Mouse (Mus musculus): ENCODE measurements around the gene Rpl35a.
"Not testable (repeated sequence)": the region's sequence is repeated elsewhere in the genome, so short reads cannot be mapped to it uniquely, and the experiment has no call there.

Gene Rpl35a

DNA sequence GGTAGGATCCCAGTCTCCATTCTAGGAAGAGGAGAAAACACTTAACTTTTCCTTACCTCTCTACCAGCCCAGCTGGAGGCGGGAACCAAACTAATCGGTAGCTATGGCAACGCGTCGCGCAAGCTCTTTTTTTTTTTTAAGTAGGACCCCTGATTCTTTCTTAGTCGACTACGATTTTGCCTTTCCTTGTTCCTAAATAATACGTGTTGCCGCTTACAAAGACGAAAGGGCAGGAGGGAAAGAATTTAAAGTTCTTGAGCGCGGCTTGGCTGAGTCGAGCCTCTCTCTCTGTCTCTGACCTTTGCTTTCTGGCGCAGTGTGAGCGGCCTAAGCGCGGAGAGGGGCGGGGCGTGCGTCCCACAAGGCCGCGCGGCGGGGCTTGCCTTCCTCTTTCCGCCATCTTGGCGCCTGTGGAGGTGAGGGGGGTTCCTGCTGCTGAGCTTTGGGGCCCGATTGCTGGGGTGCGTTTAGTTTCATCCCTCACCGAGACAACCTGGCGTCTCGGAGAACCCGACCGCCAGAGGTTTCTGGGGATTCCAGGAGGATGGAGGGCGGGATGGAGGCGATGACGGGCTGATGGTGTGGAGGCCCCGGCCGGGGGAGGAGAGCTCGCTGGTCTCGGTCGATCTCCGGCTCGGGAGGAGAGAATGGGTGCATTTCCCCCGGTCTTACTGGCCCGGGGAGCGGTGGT, at the start of gene Rpl35a, which contains the start of gene Iqcg:
Gene Rpl35a (plus strand): TSS at position 359 of the 691 bp plus-strand sequence.
Gene Iqcg (minus strand): TSS at position 124 of the 691 bp plus-strand sequence.
- DNase-seq (ENCODE audit: low spot score in 2 of 2) = peak; percentile 77 to 86

DNA sequence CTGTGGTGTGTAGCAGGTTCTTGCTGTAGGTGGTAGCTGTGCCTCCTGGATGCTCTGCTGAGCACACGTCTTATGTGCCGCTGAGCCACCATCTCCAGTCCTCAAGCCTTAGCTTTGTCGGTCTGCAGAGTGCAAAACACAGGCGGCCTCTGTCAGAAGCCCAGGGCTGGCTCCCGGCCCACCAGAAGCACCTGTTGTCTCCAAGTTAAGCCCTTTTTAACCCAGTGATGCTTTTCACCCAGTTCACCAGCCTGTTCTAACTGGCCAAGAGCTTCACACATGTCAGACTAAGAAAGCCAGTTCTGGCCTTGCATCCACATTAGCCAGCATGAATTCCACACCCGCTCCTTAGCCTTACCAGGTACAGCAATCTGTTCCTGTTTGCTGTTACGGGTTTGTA, 49.4 kb upstream of the Rpl35a start:
- DNase-seq (ENCODE audit: low spot score in 2 of 2) = no peak

DNA sequence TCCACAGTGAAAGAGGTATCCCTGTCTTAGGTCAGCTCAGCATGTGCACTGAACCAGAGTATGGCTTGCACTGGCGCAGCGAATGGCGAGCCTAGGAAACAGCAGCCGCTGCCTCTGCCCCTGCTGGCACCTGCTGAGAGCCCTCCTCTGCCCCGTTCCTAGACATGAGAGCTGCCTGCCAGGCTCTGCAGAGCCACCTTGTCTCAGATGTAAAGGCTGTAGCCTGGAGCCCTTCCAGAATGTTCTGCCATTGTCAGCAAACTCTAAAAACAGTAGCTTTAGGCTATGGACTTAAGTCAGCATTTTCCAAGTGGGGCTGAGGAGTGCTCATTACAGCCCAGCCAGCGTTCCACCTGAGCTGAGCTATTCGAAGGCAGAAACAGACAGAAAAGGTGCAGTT, 48.8 kb upstream of the Rpl35a start:
- DNase-seq (ENCODE audit: low spot score in 2 of 2) = no peak

DNA sequence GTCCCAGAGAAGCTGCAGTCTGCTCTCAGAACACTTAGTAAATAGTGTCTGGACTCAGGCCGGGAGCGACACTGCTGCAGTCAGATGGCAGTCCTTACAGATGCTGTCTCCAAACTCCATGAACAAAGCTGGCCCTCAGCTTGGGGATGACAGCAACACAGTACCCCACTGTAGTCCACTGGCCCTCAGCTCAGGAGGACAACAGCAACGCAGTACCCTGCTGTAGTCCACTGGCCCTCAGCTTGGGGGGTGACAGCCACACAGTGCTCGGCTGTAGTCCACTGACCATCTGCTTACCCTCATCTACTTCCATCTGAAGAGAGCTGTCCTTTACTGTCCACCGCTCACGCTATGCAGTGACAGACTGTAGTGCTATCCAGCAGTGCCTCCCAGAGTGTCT, 46.1 kb upstream of the Rpl35a start:
- no peak for DNase-seq (ENCODE audit: low spot score in 2 of 2)

DNA sequence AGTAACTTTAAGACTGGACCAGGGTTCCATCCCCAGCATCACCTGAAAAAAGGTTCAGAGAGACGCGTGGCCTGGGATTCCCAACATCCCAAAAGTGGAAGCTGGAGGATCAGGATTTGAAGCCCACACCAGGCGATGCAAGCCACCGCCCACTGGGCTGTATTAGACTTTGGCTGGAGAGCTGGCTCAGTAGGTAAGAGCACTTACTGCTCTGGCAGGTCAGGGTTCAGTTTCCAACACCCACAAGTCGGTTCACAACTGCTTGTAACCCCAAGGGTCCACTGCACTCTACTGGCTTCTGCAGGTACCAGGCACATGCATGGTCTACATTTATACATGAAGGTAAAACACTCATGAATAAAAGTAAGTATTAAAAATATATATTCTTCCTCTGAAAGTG, 42.5 kb upstream of the Rpl35a start:
- DNase-seq (ENCODE audit: low spot score in 2 of 2) = no peak

DNA sequence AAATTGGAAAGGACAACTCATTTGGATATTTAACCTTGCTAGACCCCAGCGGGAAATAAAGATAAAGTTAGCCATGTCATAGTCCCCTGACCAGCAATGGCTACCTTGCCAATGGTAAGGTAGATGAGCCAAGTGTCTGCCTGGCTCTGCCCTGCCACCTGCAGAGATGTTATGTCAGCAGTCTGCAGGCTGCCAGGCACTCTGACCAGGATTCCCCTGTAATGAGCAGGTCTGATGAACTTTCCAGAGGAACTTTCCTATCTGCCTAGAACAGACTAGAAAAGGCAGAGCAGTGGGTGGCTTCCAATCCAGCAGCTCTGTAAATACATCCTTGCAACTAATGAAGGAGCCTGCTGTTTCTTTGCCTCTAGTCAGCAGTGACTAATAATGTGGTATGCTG, 41.3 kb upstream of the Rpl35a start:
- no peak for DNase-seq (ENCODE audit: low spot score in 2 of 2)

DNA sequence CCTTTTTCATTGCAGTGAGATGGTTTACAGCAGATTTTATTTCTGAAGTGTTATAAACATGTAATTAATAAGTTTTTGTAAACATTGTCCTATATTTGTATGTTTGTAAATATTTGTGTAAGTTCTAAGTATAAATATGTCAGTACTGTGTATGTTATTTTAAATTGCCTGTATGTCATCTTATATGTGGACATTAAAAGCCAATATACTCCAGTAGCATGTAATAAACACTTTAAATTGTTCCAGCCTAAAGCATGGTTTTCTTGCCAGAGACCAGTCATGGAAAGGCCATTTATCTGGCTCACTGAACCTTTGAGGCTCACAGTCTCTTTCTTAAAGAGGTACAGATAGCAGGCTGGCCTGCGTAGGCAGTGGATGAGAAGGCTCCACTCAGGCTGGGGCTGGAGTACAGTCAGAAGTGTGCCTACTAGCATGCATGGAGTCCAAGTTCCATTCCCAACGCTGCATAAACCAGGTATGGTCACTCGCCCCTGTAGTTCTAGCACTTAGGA, 40.8 kb upstream of the Rpl35a start:
- DNase-seq (ENCODE audit: low spot score in 2 of 2) = no peak

DNA sequence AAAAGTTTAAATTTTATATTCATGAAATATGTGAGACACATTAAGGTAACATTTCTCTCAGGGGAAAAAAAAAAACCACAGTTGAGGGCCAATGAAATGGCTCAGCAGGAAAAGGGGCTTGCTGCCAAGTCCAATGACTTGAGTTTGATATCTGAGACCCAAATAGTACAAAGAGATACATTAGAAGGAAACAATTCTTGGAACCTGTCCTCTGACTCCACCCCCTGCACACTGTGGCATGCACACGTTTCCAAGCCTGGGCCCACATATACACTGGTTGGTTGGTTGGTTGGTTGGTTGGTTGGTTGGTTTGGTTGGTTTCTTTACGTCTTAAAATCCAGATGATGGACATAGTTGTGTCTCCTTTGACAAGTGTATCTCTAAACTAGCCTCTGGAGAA, 40.3 kb upstream of the Rpl35a start:
- no peak for DNase-seq (ENCODE audit: low spot score in 2 of 2)

DNA sequence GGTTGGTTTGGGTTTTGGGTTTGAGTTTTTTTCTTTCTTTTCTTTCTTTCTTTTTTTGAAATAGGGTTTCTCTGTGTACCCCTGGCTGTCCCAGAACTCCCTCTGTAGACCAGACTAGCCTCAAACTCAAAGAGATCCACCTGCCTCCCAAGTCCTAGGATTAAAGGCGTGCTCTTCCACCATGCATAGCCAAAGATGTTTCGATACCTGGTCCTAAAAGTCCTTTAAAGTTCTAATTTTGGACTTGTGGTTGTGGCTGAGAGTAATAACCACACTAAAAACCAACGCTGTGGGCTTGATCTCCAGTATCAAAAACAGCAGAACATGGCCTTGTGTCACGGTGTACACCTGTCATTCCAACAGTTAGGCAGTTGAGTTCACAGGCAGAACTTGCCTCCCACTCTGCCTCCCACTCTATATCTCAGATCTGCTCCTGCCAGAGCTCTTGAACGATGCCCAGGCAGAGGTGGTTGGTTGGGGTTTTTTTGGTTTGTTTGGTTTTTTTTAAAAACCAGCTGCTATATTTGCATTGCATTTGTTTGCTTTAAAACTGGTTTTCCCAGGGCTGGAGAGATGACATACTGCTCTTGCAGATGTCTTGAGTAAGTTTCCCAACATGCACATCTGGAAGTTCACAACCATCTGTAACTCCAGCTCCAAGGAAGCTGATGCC, 38.4 kb upstream of the Rpl35a start:
- no peak for DNase-seq (ENCODE audit: low spot score in 2 of 2)

DNA sequence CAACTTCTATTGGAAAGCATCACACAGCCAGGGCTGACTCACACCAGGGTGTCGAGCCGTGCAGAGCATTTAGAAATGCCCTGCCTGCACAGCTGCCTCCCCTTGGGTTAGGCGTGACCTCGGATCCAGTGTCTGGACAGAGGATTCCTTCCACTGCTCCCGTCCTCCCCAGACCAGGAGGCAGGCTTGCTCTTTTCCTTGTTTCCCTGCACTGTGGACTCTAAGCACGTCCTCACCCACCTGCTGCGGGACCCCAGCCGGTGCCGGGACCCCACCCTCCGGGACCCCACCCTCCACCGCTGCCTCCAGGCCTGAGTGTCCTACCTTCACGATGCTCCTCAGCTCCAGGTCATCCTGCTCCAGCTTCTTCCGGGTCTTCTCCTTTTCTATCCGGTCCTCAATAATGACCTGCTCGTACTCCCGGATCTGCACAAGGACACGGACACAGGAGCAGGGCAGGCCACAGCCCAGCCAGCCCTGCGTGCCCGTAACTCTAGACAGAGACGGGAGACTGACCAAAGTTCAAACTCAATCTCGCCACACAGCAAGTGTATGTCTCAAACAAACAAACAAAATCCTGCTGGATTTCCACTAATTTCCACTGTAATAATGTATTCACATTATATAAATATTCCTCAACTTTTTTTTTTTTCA, 37.0 kb upstream of the Rpl35a start:
- DNase-seq (ENCODE audit: low spot score in 2 of 2) = no peak

DNA sequence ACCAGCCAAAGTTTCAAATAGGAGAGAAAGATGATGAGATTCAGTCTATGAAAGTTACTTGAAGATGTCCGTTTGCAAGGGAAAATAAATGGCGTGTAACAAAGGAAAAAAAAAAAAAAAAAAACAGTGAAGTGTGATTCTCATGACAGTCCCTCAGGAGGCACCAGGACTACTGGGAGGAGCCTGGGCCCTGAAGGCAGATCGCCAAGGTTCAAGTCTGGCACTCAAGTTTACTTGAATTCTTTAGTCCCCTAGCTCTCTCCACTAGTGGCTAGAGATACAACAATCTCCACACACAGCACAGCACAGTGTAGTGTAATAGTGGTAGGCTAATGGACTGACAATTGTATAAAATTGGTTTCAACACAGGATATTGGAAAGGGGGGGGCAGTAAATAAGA, 34.9 kb upstream of the Rpl35a start:
- DNase-seq (ENCODE audit: low spot score in 2 of 2) = no peak

DNA sequence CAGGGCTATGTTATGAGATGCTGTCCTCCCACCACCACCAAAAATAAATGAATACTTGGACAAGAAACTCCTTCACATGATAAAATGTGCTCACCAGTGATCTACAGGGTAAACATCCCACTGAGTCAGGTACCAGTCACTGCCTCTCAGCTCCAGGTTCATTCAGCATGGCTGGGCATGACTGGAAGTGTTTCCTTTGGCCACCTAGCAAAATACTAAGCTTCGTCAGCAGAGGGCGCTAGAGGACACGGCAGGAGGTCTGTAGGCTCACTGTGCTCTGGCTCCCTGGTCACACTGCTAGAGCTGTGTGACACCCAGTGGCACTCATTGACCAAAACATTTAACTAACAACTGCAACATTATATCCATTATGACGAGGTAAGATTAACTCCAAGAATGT, 32.5 kb upstream of the Rpl35a start:
- DNase-seq (ENCODE audit: low spot score in 2 of 2) = peak; percentile 57 to 81

DNA sequence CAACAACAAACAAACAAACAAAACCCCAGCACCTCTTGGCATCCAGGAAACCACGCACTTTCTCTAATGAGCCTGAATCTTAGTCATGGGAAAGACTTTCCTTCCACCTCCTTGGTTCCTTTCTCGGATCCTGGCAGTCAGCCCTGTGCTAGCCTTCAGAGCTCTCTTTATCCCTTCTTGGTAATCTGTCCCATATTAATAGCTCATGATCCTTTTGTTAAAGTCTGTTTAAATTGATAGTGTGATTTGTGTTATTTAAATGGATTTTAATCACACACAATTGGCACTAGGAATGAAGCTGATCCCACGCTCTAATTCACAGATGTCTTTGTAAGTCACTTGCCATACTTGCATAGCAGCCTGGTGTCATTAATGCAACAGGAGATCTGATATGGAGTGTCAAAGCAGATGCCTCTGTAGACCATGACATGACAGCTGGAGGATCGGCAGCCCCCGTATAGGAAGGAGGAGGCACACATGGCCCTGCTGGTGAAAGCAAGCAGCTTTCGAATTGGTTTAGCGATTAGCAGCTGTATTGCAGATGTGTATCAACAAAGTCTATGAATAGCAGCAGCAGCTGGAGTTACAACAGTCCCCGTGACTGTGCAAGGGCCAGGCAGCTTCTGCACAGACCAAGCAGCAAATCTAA, 31.7 kb upstream of the Rpl35a start:
- no peak for DNase-seq (ENCODE audit: low spot score in 2 of 2)

DNA sequence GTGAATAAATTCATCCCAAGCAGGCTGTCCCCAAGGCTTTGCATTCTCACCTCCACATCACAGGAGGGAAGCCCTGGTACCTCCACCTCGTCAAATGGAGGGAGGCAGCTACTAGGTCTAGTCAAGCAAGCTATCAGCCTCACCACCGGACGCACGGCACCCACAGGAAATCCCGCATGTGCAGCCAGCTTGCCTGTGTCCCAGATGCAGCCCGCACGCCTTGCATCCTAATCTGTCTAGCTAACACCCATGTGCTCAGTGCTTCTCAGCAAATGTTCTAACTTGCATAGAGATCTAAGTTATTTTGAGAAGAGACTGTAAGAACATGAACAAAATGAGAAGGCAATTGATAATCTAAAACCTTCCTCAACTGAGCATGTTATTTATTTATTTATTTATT, 29.9 kb upstream of the Rpl35a start:
- no peak for DNase-seq (ENCODE audit: low spot score in 2 of 2)

DNA sequence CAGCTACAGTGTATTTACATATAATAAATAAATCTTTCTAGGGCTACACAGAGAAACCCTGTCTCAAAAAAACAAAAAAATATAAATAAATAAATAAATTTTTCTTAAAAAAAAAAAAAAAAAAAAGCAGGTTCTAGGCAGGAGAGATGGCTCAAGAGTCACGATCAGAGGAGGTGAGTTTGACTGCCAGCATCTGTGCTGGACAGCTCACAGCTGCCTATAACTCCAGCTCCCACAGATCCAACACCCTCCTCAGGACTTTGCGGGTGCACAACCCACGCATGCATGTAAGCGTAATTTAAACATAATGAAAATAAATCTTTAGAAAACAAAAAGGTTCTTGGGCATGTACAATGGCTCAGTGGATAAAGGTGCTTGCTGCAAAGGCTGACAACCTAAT, 20.2 kb upstream of the Rpl35a start:
- DNase-seq (ENCODE audit: low spot score in 2 of 2) = no peak

DNA sequence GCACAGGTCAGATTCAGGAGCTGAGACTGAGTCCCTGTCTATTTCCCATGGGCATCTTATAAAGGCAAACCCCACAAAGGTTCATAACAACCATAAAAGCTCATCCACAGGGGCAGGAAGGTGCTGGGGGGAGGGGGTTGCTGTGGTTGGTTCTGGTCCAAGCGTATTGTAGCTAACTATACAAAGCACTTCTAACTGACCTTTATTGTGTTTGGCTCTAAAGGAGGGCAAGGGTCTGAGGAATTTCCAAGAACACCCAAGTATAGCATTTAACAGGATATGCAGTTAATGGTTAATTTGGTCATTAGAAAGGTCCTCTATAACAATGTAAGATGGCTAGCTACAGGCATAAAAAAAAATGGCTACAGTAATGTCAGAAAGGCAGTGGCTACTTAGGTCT, 13.6 kb upstream of the Rpl35a start:
- DNase-seq (ENCODE audit: low spot score in 2 of 2) = no peak

DNA sequence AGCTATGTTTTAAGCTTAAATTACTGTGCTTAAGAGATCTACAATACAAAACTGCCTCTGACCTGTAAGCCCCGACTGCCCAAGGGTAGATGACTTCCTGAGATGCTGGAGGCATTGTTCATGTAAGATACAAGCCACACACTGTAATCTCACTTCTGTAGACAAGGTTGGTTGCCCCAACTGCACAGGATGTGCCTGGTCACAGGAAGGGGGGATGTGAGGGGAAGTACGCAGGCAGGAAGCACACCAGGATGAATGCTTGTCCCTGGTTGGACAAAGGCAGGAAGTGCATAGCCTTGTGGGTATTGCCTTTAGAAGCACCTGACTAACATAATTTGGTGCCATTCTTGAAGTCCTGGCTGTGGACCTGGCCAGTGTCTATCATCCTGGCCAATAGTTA, 13.0 kb upstream of the Rpl35a start:
- DNase-seq (ENCODE audit: low spot score in 2 of 2) = no peak

DNA sequence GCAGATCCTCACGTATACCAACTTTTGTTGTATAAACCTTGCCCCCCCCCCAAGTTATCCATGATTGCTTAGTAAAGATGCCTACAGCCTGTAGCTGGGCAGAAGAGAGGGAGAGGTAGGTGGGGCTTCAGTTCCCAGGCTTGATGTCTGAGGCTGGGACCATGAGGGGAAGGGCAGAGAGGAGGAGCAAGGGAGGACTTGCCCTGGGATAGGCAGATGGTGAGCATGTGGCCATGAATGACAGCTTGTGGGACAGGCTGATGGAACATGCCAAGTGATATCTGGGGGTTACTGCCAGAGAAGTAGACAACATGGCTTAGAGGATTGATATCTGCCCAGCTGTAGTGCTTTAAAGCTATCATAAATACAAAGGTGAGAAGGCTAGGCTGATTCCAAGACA, 8.2 kb upstream of the Rpl35a start:
- no peak for DNase-seq (ENCODE audit: low spot score in 2 of 2)

DNA sequence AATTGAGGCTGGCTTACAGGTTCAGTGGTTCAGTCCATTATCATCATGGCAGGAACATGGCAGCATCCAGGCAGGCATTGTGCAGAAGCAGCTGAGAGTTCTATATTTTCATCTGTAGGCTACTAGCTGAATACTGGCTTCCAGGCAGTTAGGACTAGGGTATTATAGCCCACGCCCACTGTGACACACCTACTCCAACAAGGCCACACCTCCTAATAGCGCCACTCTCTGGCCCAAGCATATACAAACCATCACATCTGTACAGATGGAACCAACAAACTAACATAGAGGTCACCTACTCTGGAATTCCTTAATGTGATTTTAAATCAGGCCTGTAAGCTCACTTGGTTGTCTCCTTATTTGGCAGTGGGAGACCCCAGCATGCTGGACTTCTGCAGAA, 7.6 kb upstream of the Rpl35a start:
- no peak for DNase-seq (ENCODE audit: low spot score in 2 of 2)

DNA sequence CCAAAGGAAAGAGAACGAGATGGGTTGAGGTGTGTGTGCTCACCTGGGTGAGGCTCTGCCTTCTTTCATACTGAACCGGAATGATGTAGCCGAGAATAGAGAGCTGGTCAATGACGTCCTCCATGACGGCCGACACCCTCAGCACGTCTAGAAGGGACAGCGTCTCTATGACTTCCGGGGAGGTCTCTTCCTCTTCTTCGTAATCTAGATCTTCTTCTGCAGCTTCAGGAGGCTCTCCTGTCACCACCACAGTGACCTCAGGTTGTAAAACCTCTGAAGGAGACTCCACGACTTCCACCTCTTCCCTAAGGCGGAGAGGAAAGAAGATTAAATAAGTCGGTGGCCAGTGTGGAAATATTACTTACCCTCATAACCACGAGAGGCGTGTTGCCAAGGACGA, 6.4 kb upstream of the Rpl35a start:
- no peak for DNase-seq (ENCODE audit: low spot score in 2 of 2)

DNA sequence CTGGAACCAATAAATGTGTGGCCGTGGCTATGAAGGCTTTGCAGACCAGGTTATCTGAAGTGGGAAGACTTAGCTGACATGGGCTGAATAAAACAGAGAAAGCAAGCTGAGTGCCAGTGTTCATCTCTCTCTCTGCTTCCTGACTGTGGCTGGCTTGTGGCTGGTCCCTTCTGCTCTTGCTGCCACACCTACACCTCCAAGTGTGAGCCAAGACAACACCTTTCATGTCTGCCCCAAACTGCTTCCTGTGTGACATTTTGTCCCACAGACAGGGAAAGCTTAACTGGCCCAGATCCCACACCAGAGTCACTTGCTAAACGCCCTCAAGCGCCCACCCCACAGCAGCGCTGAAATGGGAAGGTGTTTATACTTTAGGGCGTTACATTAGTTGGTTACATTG, 3.1 kb upstream of the Rpl35a start:
- DNase-seq (ENCODE audit: low spot score in 2 of 2) = no peak

DNA sequence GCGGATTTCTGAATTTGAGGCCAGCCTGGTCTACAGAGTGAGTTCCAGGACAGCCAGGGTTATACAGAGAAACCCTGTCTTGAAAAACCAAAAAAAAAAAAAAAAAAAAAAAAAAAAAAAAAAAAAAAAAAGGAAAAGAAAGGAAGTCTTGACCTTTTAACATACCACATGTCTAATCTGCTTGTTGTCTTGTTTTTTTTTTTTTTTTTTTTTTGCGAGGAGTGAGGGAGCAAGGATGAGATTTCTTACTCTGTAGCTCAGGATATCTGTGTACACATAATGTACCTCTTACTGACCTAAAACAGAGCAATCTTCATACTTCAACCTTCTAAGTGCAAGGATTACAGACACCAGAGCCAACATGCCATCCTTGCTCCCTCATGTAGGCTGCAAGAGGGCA, 1.3 kb upstream of the Rpl35a start:
- not testable (repeated sequence) for DNase-seq (ENCODE audit: low spot score in 2 of 2)
